Mouse (Mus musculus): ENCODE measurements around the gene Snapin.

- TF ChIP-seq POLR2A (IDR thresholded peaks at IDR 0.05; ENCODE audit: control insufficient read depth, low read depth, low read length) (no peak), CTCF (IDR thresholded peaks at IDR 0.05; ENCODE audit: control insufficient read depth, insufficient read depth, insufficient replicate concordance, low read depth, low read length) (no peak)
Observed at GRCm38 (mm10) chr3:90505216-90505615, 14.4 kb upstream of the Snapin start.

Data from testis, adult 2 months (tissue).